Mouse (Mus musculus) cortical plate, adult 2 months (tissue): ENCODE measurements around the gene Acer3.

Experiments used
- CTCF ChIP-seq: fragments of 200-500 bp; IDR thresholded peaks from 2 replicates; pipeline ENCODE4 v1.5.1; 2011; ENCODE audit warnings: mild to moderate bottlenecking, control low read depth, low read length; ENCODE audit not compliant: insufficient read depth; ENCODE audit errors: extremely low read depth
- POLR2A ChIP-seq: fragments of 200-500 bp; IDR thresholded peaks from 2 replicates; pipeline ENCODE4 v1.6.1; 2011; ENCODE audit warnings: mild to moderate bottlenecking, low read length, control low read depth; ENCODE audit not compliant: insufficient read depth; ENCODE audit errors: extremely low read depth

GRCm38 (mm10) chr7:98194026-98194792 is 126.8 kb downstream of the Acer3 start:
- TF ChIP-seq CTCF (no peak), POLR2A (no peak)
